Mouse (Mus musculus): ENCODE results near the gene Lhfpl3. TPM values are rescaled to one million over a fixed set of nuclear protein-coding genes. Genes with fewer than 3 reads are reported as not detected.

Gene Lhfpl3
- polyA plus RNA-seq, 1 experiment from 2014 or later: 0.33 TPM

DNA sequence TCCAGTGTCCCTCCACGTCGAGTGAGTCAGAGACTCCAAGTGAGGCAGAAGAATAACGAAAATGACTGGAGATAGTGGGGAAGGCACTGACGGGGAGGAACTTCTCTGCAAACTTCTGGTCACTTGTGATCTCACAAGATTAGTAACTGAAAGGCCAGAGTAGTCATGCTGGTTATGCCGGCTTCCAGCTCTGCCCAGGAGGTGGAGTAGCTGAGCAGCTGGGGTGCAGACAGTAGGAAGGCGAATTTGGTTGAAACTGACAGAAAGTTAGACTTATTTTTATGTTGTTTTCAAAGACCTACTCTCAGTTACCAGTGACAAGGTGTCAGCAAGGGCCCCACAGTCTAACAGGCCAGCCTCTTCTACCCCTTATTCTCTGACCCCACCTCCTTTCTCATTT lies 217.4 kb downstream of the Lhfpl3 start:
- H3K4me2 ChIP-seq (replicated peaks): no peak overlapping the region
- no peak overlapping the region for H3K4me3 ChIP-seq (replicated peaks)
- H3K9me3 ChIP-seq: no peaks in the 10 kb centered on the region
- H3K9ac ChIP-seq: no peak overlapping the region
- no peak overlapping the region for H3K27ac ChIP-seq
- H3K36me3 ChIP-seq: no peaks in the 10 kb centered on the region
- no peak for ATAC-seq
- 63% methylated on average over 6 of the region's 6 CpGs for WGBS
- H3K4me1 ChIP-seq (replicated peaks): no peaks in the 10 kb centered on the region
- H3K27me3 ChIP-seq (replicated peaks): no peaks in the 10 kb centered on the region

DNA sequence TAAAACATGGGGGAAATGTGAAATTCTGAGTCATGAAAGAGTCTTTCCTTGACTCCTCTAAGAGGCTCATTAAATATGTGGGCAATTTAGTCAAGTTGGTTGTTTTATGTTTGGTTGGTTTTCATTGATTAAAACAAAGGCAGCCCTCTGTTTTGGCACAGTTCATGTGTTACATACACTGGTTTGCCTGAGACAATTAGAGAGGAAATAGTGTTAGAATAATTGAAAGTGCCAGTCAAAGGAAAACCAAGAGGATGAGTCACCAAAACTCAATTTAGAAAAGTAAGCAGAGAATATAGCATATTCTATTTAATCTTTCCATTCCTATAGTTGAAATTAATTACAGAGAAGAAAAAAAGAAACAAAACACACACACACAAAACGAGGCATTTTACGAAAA lies 240.9 kb downstream of the Lhfpl3 start:
- Histone ChIP-seq H3K4me3 (replicated peaks) (no peak overlapping the region), H3K4me1 (replicated peaks) (no peaks in the 10 kb centered on the region), H3K27me3 (replicated peaks) (no peaks in the 10 kb centered on the region), H3K27ac (no peak overlapping the region), H3K9ac (no peak overlapping the region), H3K36me3 (no peaks in the 10 kb centered on the region), H3K4me2 (replicated peaks) (no peak overlapping the region), H3K9me3 (no peaks in the 10 kb centered on the region)
- WGBS: 89% methylated on average over 2 of the region's 2 CpGs
- ATAC-seq: no peak

DNA sequence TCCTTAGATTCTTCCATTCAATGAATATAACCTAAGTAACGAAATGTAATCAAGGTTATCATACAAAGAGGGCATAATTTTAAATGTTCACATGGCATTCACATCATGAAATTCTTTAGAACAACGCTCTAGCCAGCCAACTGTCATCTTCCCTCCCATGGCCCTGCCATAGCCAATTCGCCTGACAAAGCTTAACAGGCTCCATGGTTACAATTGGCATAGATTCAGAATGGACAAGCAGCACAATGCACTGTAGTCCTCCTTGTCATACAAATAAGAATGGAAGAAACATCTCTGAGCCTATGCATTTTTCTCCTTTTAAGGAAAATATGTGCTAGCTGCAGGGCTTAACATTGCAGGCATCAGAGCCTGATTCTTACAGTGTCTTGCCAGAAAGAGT lies 254.0 kb downstream of the Lhfpl3 start:
- Histone ChIP-seq H3K9me3 (no peaks in the 10 kb centered on the region), H3K9ac (no peak overlapping the region), H3K4me1 (replicated peaks) (no peaks in the 10 kb centered on the region), H3K27me3 (replicated peaks) (no peaks in the 10 kb centered on the region), H3K4me2 (replicated peaks) (no peak overlapping the region), H3K4me3 (replicated peaks) (no peak overlapping the region), H3K27ac (no peak overlapping the region), H3K36me3 (no peaks in the 10 kb centered on the region)
- WGBS: 80% methylated on average over 3 of the region's 3 CpGs
- no peak for ATAC-seq

DNA sequence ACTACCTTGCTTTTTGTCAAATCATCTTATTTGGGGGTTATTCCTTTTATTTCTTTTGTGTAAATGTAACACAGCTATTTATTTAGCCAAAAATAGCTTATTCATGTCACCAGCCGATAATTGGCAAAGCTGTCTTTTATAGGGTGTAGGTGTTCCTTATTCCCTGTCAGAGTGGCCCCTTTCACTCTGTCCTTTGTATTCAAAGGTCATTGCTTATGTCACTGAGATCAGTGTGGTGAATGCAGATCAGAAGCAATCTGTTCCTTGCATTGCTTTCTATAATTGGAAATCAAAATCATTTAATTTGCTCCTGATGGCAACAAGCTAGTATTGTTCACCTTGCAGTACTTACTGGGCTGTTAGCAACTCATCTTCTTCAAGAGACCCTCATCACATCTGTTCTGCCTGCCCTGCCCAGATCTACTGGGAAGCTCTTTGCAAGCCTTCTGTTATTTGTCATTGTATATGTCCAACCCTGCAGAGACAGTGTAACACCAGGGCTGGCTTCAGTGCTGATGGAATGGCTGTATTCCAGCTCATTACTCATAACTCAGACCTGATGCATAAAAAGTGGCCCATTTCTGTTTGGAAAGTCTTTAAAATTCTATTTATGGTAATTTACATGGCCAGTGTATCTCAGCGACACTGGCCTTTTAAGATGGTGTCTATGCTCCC lies 257.4 kb downstream of the Lhfpl3 start:
- Histone ChIP-seq H3K9ac (no peak overlapping the region), H3K9me3 (no peaks in the 10 kb centered on the region), H3K4me2 (replicated peaks) (no peak overlapping the region), H3K4me3 (replicated peaks) (no peak overlapping the region), H3K4me1 (replicated peaks) (no peaks in the 10 kb centered on the region), H3K27me3 (replicated peaks) (no peaks in the 10 kb centered on the region), H3K36me3 (no peaks in the 10 kb centered on the region), H3K27ac (no peak overlapping the region)
- WGBS: 81% methylated on average over 2 of the region's 2 CpGs
- ATAC-seq: no peak

DNA sequence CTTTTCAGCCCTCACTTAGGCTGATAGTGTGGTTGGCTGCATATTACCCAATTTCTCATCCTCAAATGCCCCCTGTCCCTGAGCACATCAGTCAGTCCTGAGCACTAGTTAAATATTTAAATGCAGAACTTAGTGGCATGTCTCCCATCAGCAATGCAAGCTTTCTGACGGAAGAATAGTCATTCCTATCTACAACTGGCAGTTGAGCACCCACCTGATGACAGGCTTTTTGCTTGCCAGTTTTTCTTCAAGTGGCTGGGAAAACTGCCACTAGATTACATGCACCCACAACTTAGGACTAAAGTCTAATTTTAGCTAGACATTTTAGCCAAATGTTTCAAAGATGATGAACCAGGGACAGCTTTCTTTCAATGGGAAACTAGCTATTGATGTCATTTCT lies 260.3 kb downstream of the Lhfpl3 start:
- no peak overlapping the region for H3K4me2 ChIP-seq (replicated peaks)
- no peaks in the 10 kb centered on the region for H3K27me3 ChIP-seq (replicated peaks)
- H3K36me3 ChIP-seq: no peaks in the 10 kb centered on the region
- no peak for ATAC-seq
- WGBS: 76% methylated on average over 1 of the region's 1 CpGs
- H3K27ac ChIP-seq: no peak overlapping the region
- H3K9ac ChIP-seq: no peak overlapping the region
- no peaks in the 10 kb centered on the region for H3K9me3 ChIP-seq
- H3K4me1 ChIP-seq (replicated peaks): no peaks in the 10 kb centered on the region
- H3K4me3 ChIP-seq (replicated peaks): no peak overlapping the region

DNA sequence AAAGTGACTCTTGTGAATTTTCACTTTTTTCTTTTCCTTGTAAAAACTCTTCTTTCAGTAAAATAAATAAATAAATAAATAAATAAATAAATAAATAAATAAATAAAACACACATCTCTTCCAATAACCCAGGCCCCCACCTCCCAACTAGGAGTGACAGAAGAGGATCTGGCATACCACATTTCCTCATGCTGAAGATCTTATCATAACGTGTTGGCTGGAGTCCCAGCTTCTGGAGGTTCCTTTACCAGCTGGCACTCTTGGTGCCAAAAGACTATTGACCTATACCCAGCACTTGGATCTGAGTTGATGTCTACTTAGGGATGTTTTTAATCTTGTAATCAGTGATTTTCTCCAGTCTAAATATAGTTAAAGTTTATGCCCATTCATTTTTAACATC lies 264.6 kb downstream of the Lhfpl3 start:
- Histone ChIP-seq H3K4me1 (replicated peaks) (no peaks in the 10 kb centered on the region), H3K9ac (no peak overlapping the region), H3K4me3 (replicated peaks) (no peak overlapping the region), H3K27ac (no peak overlapping the region), H3K9me3 (no peaks in the 10 kb centered on the region), H3K36me3 (no peaks in the 10 kb centered on the region), H3K27me3 (replicated peaks) (no peaks in the 10 kb centered on the region), H3K4me2 (replicated peaks) (no peak overlapping the region)
- no peak for ATAC-seq
- WGBS: 70% methylated on average over 1 of the region's 1 CpGs

DNA sequence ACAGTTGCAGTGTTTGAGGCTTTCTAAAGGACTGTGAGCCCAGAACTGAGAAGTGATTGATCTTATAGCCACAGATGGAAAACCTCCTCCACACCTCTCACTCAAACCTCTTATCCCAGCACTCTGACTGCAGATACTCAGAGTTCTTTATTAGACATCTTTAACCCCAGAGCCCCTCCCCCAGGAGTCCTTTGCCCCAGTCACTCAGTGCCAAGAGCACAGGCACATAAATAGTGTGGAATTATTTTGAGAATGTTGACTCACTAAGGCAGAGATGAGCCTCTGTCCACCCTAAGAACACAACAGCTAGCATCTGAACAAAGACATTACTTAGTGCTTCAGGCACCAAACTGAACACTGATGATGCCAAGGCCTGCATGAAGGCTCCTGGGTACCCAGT lies 268.1 kb downstream of the Lhfpl3 start:
- Histone ChIP-seq H3K36me3 (no peaks in the 10 kb centered on the region), H3K27me3 (replicated peaks) (no peaks in the 10 kb centered on the region), H3K9me3 (no peaks in the 10 kb centered on the region), H3K9ac (no peak overlapping the region), H3K27ac (no peak overlapping the region), H3K4me3 (replicated peaks) (no peak overlapping the region), H3K4me1 (replicated peaks) (no peaks in the 10 kb centered on the region), H3K4me2 (replicated peaks) (no peak overlapping the region)
- no peak for ATAC-seq

DNA sequence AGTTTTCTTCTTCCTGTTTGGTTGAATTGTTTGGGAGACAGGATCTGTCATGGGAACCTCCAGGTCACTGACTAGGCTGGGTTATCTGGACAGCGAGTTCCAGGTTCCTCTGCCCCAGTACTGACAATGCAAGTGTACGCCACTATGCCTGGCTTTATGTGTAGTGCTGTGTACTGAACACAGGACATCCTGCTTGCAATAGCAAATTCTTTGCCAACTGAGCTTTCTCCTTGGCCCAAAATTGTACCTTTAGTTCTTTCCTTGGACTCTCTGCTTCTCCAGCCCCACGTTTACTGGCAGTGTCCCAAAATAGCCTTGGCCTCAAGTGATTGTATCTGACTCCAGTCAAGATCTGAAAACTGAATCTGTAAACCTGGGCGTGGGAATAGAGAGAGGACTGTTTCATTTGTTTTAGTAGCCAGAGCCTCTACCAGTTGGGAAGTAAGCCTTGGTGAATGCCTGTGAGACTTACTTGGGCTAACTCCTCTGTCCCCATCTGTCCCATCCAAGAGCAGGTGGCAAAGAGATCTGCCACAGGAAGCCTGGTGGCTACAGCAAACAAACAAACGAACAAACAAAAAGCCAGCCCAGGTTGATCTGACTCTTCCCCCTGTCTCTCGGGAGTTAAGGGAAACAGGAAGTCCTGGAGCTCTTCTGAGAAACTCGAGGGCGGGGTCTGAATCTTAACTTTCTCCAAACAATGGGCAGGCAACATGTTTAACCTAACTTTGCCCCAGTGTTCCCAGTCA lies 269.9 kb downstream of the Lhfpl3 start:
- H3K27me3 ChIP-seq (replicated peaks): no peaks in the 10 kb centered on the region
- no peaks in the 10 kb centered on the region for H3K9me3 ChIP-seq
- no peaks in the 10 kb centered on the region for H3K36me3 ChIP-seq
- H3K27ac ChIP-seq: no peak overlapping the region
- no peak overlapping the region for H3K4me2 ChIP-seq (replicated peaks)
- ATAC-seq: no peak
- H3K4me1 ChIP-seq (replicated peaks): no peaks in the 10 kb centered on the region
- WGBS: 58% methylated on average over 8 of the region's 8 CpGs
- H3K9ac ChIP-seq: no peak overlapping the region
- H3K4me3 ChIP-seq (replicated peaks): no peak overlapping the region

DNA sequence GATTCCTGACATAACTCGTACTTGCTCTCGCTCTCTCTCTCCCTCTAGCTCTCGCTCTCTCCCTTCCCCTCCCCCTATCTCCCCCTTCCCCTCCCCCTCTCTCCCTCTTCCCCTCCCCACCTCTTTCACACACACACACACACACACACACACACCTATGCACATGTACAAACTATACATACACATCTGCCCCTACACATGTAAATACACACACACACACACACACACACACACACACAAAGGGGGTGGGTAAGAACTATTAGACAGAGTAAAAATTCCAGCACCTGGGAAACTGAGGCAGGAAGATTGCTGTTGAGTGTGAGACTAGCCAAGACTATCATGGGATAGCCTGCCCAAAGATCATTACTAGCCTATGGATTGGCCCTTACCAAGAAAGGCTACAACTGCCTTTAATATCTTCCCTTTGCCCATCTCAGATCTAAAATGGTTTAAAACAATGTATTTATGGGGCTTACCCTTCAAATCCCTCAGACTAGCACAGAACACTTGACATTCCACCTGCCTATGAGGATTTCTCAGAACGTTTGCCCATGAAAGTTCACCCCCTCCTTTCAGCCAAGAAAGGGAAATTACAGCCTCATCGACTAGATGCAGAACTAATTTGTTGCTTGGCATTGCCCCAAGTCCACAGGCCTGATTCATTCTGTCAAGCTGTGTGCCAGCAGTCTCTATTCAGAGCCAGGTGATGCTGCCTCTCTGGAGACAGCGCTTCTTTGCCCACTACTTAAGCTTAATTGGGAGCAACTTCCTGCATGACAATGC lies 289.3 kb downstream of the Lhfpl3 start:
- Histone ChIP-seq H3K4me3 (replicated peaks) (no peak overlapping the region), H3K9me3 (no peaks in the 10 kb centered on the region), H3K36me3 (no peaks in the 10 kb centered on the region), H3K4me2 (replicated peaks) (no peak overlapping the region), H3K9ac (no peak overlapping the region), H3K27ac (no peak overlapping the region), H3K27me3 (replicated peaks) (no peaks in the 10 kb centered on the region), H3K4me1 (replicated peaks) (no peaks in the 10 kb centered on the region)
- ATAC-seq: no peak
- WGBS: 70% methylated on average over 6 of the region's 6 CpGs

DNA sequence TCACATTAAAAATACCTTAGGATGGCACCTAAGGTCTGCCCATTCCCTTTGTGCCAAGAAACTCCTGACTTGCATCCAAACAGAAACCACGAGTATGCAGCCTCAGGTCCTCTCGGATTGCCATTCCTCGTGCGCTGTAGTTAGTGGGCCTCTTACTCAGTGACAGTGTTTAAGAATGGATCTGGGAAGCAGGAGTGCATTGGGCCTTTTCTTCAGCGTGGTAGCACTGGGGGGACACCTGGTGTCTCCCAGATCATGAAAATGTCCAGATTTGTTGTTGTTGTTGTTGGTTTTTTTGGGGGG lies 289.8 kb downstream of the Lhfpl3 start:
- no peak overlapping the region for H3K4me3 ChIP-seq (replicated peaks)
- H3K9ac ChIP-seq: no peak overlapping the region
- H3K9me3 ChIP-seq: no peaks in the 10 kb centered on the region
- WGBS: 68% methylated on average over 5 of the region's 5 CpGs
- ATAC-seq: no peak
- no peaks in the 10 kb centered on the region for H3K27me3 ChIP-seq (replicated peaks)
- no peak overlapping the region for H3K4me2 ChIP-seq (replicated peaks)
- H3K27ac ChIP-seq: no peak overlapping the region
- H3K36me3 ChIP-seq: no peaks in the 10 kb centered on the region
- H3K4me1 ChIP-seq (replicated peaks): no peaks in the 10 kb centered on the region

DNA sequence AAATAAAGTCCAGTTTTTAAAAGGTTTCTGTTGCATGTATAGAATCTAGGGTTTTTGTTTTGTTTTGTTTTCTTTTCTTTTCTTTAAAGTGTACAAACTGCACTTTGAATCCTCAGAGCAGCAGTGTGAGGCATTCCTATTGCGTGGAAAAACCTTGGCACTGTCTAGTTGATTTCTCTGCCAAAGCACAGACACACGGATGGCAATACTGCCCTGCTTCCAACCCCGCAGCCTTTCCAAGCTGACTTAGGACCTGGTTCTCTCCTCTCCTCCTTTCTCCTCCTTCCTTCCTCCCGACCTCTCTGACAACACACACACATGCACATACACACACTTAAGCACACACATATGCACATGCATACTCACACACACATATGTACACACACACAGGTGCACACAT lies 294.6 kb downstream of the Lhfpl3 start:
- Histone ChIP-seq H3K27ac (no peak overlapping the region), H3K9me3 (no peaks in the 10 kb centered on the region), H3K9ac (no peak overlapping the region), H3K4me1 (replicated peaks) (no peaks in the 10 kb centered on the region), H3K4me2 (replicated peaks) (no peak overlapping the region), H3K27me3 (replicated peaks) (no peaks in the 10 kb centered on the region), H3K36me3 (no peaks in the 10 kb centered on the region), H3K4me3 (replicated peaks) (no peak overlapping the region)
- WGBS: 63% methylated on average over 4 of the region's 4 CpGs
- ATAC-seq: no peak

DNA sequence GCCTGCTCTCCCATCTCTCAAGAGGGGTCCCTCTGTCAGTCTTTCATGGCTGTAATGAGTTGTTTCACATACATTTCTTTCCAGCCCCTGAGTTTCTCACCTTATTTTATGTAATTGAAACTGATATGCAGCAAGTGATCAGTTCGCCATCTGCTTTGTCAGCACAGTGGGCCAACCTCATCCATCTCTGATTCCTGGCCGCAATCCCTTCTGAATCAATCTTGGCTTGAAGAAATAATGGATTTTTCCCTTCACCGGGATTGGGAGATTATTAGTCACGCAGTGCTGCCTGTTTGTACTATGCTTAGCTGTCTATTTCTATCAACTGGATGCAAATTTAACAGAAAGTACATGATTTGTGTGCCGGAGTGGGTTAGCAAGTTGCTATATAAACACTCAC lies 297.0 kb downstream of the Lhfpl3 start:
- Histone ChIP-seq H3K9me3 (no peaks in the 10 kb centered on the region), H3K4me1 (replicated peaks) (no peaks in the 10 kb centered on the region), H3K27me3 (replicated peaks) (no peaks in the 10 kb centered on the region), H3K4me2 (replicated peaks) (no peak overlapping the region), H3K27ac (no peak overlapping the region), H3K9ac (no peak overlapping the region), H3K4me3 (replicated peaks) (no peak overlapping the region), H3K36me3 (no peaks in the 10 kb centered on the region)
- WGBS: 88% methylated on average over 5 of the region's 5 CpGs
- ATAC-seq: no peak

Data from intestine, embryonic 15.5 days (tissue).